Mouse (Mus musculus) CH12.LX (cell line): ENCODE results near the gene Chordc1. TPM values are rescaled to one million over a fixed set of nuclear protein-coding genes. Genes with fewer than 3 reads are reported as not detected.

Experiments used
- polyA plus RNA-seq: library from polyadenylated mRNA; unstranded; fragments of >175 nt; gene quantifications from 2 replicates; pipeline ENCODE4 v1.2.1, GENCODE M21; 2012; ENCODE audit warnings: low read depth; ENCODE audit not compliant: insufficient read length
- total RNA-seq, 2 experiments: library from RNA; depleted of rRNA; stranded (reverse); fragments of 300-350 nt in 1 of 2; fragments of >200 nt in 1 of 2; gene quantifications; 2 replicates each; pipeline ENCODE4 v1.2.3; 2012 to 2014

Chordc1 gene
- total and polyA plus RNA-seq, 3 experiments, result 59.3 to 124 (median 95.1) TPM

Other genes starting within 250 kb of the Chordc1 start
- 0.13 and 0.38 TPM in 2 replicates for gene Naalad2, start 110.9 kb downstream of the Chordc1 start, total RNA-seq (2012; rRNA removed)
- 2.0 and 2.2 TPM in 2 replicates for gene Naalad2, start 110.9 kb downstream of the Chordc1 start, total RNA-seq (2014; rRNA removed)
- 2.4 and 2.5 TPM in 2 replicates for gene Naalad2, start 110.9 kb downstream of the Chordc1 start, polyA plus RNA-seq
- not detected in 2 replicates for gene Ubtfl1, start 112.3 kb downstream of the Chordc1 start, total RNA-seq (2012; rRNA removed)
- gene Ubtfl1, start 112.3 kb downstream of the Chordc1 start, total RNA-seq (2014; rRNA removed), result not detected in 2 replicates
- 0.16 and 0.21 TPM in 2 replicates for gene Ubtfl1, start 112.3 kb downstream of the Chordc1 start, polyA plus RNA-seq
- not detected in 2 replicates for gene Mbd3l2, start 138.5 kb downstream of the Chordc1 start, total RNA-seq (2012; rRNA removed)
- gene Mbd3l2, start 138.5 kb downstream of the Chordc1 start, total RNA-seq (2014; rRNA removed), result not detected in 2 replicates
- gene Mbd3l2, start 138.5 kb downstream of the Chordc1 start, polyA plus RNA-seq, result not detected in 2 replicates
- not detected in 2 replicates for gene Zfp558, start 186.1 kb downstream of the Chordc1 start, total RNA-seq (2012; rRNA removed)
- gene Zfp558, start 186.1 kb downstream of the Chordc1 start, total RNA-seq (2014; rRNA removed), result not detected in 2 replicates
- not detected in 2 replicates for gene Zfp558, start 186.1 kb downstream of the Chordc1 start, polyA plus RNA-seq
- gene Mbd3l1, start 186.2 kb downstream of the Chordc1 start, total RNA-seq (2012; rRNA removed), result not detected in 2 replicates
- not detected in 2 replicates for gene Mbd3l1, start 186.2 kb downstream of the Chordc1 start, total RNA-seq (2014; rRNA removed)
- not detected in 2 replicates for gene Mbd3l1, start 186.2 kb downstream of the Chordc1 start, polyA plus RNA-seq